Mouse (Mus musculus): ENCODE measurements at regions not wholly inside any gene's neighbourhood (a gene's known extent, or its start where the extent isn't known, plus 50 kb on each side); places are given as distances from the start of the nearest gene placed in this dataset.

GRCm38 (mm10) chr16:63091471-63092300 is 237.6 kb downstream of the Pros1 start:
- peak; percentile 88 for ATAC-seq
- H3K27me3 ChIP-seq (ENCODE audit: control insufficient read depth, insufficient read depth, low read depth, low read length): no peaks in the 10 kb centered on the region; the same call in 1 of the 2 replicates
- 0 out of 2 replicates have a peak overlapping the region, but pooled peaks have one; percentile 41 for H3K27ac ChIP-seq (ENCODE audit: low read length)
- no peak overlapping the region for H3K4me3 ChIP-seq (ENCODE audit: low read depth, low read length)
- no peaks in the 10 kb centered on the region for H3K36me3 ChIP-seq (ENCODE audit: control insufficient read depth, insufficient read depth, low read length)
- H3K4me1 ChIP-seq (ENCODE audit: control insufficient read depth, insufficient read depth, low read length): peaks cover 2% of the 10 kb centered on the region; the same call in 1 of the 2 replicates
- H3K9ac ChIP-seq (ENCODE audit: low read depth, low read length): no peak overlapping the region
- H3K4me2 ChIP-seq (ENCODE audit: low read length): no peak overlapping the region
- WGBS: 10% methylated on average over 11 of the region's 11 CpGs
- no peaks in the 10 kb centered on the region for H3K9me3 ChIP-seq (replicated peaks; ENCODE audit: control insufficient read depth, low read length, poor library complexity, severe bottlenecking)

GRCm38 (mm10) chr16:63094126-63094840 is 240.2 kb downstream of the Pros1 start:
- Histone ChIP-seq H3K27me3 (ENCODE audit: control insufficient read depth, insufficient read depth, low read depth, low read length) (no peaks in the 10 kb centered on the region; the same call in 1 of the 2 replicates), H3K9me3 (replicated peaks; ENCODE audit: control insufficient read depth, low read length, poor library complexity, severe bottlenecking) (no peaks in the 10 kb centered on the region), H3K27ac (ENCODE audit: low read length) (no peak overlapping the region), H3K4me3 (ENCODE audit: low read depth, low read length) (no peak overlapping the region), H3K9ac (ENCODE audit: low read depth, low read length) (no peak overlapping the region), H3K4me1 (ENCODE audit: control insufficient read depth, insufficient read depth, low read length) (peaks cover 2% of the 10 kb centered on the region; the same call in 1 of the 2 replicates), H3K36me3 (ENCODE audit: control insufficient read depth, insufficient read depth, low read length) (no peaks in the 10 kb centered on the region), H3K4me2 (ENCODE audit: low read length) (no peak overlapping the region)
- WGBS: 90% methylated on average over 5 of the region's 5 CpGs
- ATAC-seq: no peak

- WGBS: 80% methylated on average over 3 of the region's 3 CpGs
- Histone ChIP-seq H3K27ac (ENCODE audit: low read length) (no peak overlapping the region), H3K4me2 (ENCODE audit: low read length) (no peak overlapping the region), H3K9me3 (replicated peaks; ENCODE audit: control insufficient read depth, low read length, poor library complexity, severe bottlenecking) (no peaks in the 10 kb centered on the region), H3K27me3 (ENCODE audit: control insufficient read depth, insufficient read depth, low read depth, low read length) (0 out of 2 replicates have a peak, but pooled peaks cover 2% of the 10 kb centered on the region), H3K4me1 (ENCODE audit: control insufficient read depth, insufficient read depth, low read length) (no peaks in the 10 kb centered on the region), H3K4me3 (ENCODE audit: low read depth, low read length) (no peak overlapping the region), H3K9ac (ENCODE audit: low read depth, low read length) (no peak overlapping the region), H3K36me3 (ENCODE audit: control insufficient read depth, insufficient read depth, low read length) (no peaks in the 10 kb centered on the region)
- no peak for ATAC-seq
Observed at GRCm38 (mm10) chr16:63102362-63102761, 248.3 kb downstream of the Pros1 start.

- ATAC-seq: no peak
- Histone ChIP-seq H3K27me3 (ENCODE audit: control insufficient read depth, insufficient read depth, low read depth, low read length) (0 out of 2 replicates have a peak, but pooled peaks cover 2% of the 10 kb centered on the region), H3K36me3 (ENCODE audit: control insufficient read depth, insufficient read depth, low read length) (no peaks in the 10 kb centered on the region), H3K4me1 (ENCODE audit: control insufficient read depth, insufficient read depth, low read length) (no peaks in the 10 kb centered on the region), H3K9ac (ENCODE audit: low read depth, low read length) (no peak overlapping the region), H3K9me3 (replicated peaks; ENCODE audit: control insufficient read depth, low read length, poor library complexity, severe bottlenecking) (no peaks in the 10 kb centered on the region), H3K4me2 (ENCODE audit: low read length) (no peak overlapping the region), H3K27ac (ENCODE audit: low read length) (no peak overlapping the region), H3K4me3 (ENCODE audit: low read depth, low read length) (no peak overlapping the region)
- 79% methylated on average over 1 of the region's 1 CpGs for WGBS
Observed at GRCm38 (mm10) chr16:63102930-63103329, 248.8 kb downstream of the Pros1 start.

- 79% methylated on average over 5 of the region's 5 CpGs for WGBS
- H3K4me2 ChIP-seq (ENCODE audit: low read length): no peak overlapping the region
- H3K4me3 ChIP-seq (ENCODE audit: low read depth, low read length): no peak overlapping the region
- no peak overlapping the region for H3K27ac ChIP-seq (ENCODE audit: low read length)
- 0 out of 2 replicates have a peak, but pooled peaks cover 2% of the 10 kb centered on the region for H3K27me3 ChIP-seq (ENCODE audit: control insufficient read depth, insufficient read depth, low read depth, low read length)
- H3K36me3 ChIP-seq (ENCODE audit: control insufficient read depth, insufficient read depth, low read length): no peaks in the 10 kb centered on the region
- H3K9ac ChIP-seq (ENCODE audit: low read depth, low read length): no peak overlapping the region
- no peaks in the 10 kb centered on the region for H3K9me3 ChIP-seq (replicated peaks; ENCODE audit: control insufficient read depth, low read length, poor library complexity, severe bottlenecking)
- no peaks in the 10 kb centered on the region for H3K4me1 ChIP-seq (ENCODE audit: control insufficient read depth, insufficient read depth, low read length)
- ATAC-seq: no peak
Observed at GRCm38 (mm10) chr16:63104383-63104782, 250.3 kb downstream of the Pros1 start.

- Histone ChIP-seq H3K27me3 (ENCODE audit: control insufficient read depth, insufficient read depth, low read depth, low read length) (no peaks in the 10 kb centered on the region), H3K4me3 (ENCODE audit: low read depth, low read length) (no peak overlapping the region), H3K36me3 (ENCODE audit: control insufficient read depth, insufficient read depth, low read length) (no peaks in the 10 kb centered on the region), H3K4me1 (ENCODE audit: control insufficient read depth, insufficient read depth, low read length) (no peaks in the 10 kb centered on the region), H3K27ac (ENCODE audit: low read length) (no peak overlapping the region), H3K9ac (ENCODE audit: low read depth, low read length) (no peak overlapping the region), H3K9me3 (replicated peaks; ENCODE audit: control insufficient read depth, low read length, poor library complexity, severe bottlenecking) (no peaks in the 10 kb centered on the region), H3K4me2 (ENCODE audit: low read length) (no peak overlapping the region)
- ATAC-seq: no peak
- WGBS: 83% methylated on average over 11 of the region's 11 CpGs
Observed at GRCm38 (mm10) chr16:63104938-63105714, 251.0 kb downstream of the Pros1 start.

- 77% methylated on average over 2 of the region's 2 CpGs for WGBS
- no peak for ATAC-seq
- Histone ChIP-seq H3K27me3 (ENCODE audit: control insufficient read depth, insufficient read depth, low read depth, low read length) (no peaks in the 10 kb centered on the region), H3K4me3 (ENCODE audit: low read depth, low read length) (no peak overlapping the region), H3K9ac (ENCODE audit: low read depth, low read length) (no peak overlapping the region), H3K36me3 (ENCODE audit: control insufficient read depth, insufficient read depth, low read length) (no peaks in the 10 kb centered on the region), H3K9me3 (replicated peaks; ENCODE audit: control insufficient read depth, low read length, poor library complexity, severe bottlenecking) (no peaks in the 10 kb centered on the region), H3K4me1 (ENCODE audit: control insufficient read depth, insufficient read depth, low read length) (no peaks in the 10 kb centered on the region), H3K27ac (ENCODE audit: low read length) (no peak overlapping the region), H3K4me2 (ENCODE audit: low read length) (no peak overlapping the region)
Observed at GRCm38 (mm10) chr16:63116456-63116855, 262.3 kb downstream of the Pros1 start.

GRCm38 (mm10) chr16:63118721-63119120 is 264.6 kb downstream of the Pros1 start:
- H3K27ac ChIP-seq (ENCODE audit: low read length): no peak overlapping the region
- H3K27me3 ChIP-seq (ENCODE audit: control insufficient read depth, insufficient read depth, low read depth, low read length): no peaks in the 10 kb centered on the region
- no peaks in the 10 kb centered on the region for H3K36me3 ChIP-seq (ENCODE audit: control insufficient read depth, insufficient read depth, low read length)
- H3K4me1 ChIP-seq (ENCODE audit: control insufficient read depth, insufficient read depth, low read length): no peaks in the 10 kb centered on the region
- WGBS: 81% methylated on average over 7 of the region's 7 CpGs
- H3K9me3 ChIP-seq (replicated peaks; ENCODE audit: control insufficient read depth, low read length, poor library complexity, severe bottlenecking): no peaks in the 10 kb centered on the region
- no peak overlapping the region for H3K9ac ChIP-seq (ENCODE audit: low read depth, low read length)
- no peak overlapping the region for H3K4me3 ChIP-seq (ENCODE audit: low read depth, low read length)
- H3K4me2 ChIP-seq (ENCODE audit: low read length): no peak overlapping the region
- ATAC-seq: no peak

All from midbrain, embryonic 16.5 days (tissue).